In the genomic region with DNA sequence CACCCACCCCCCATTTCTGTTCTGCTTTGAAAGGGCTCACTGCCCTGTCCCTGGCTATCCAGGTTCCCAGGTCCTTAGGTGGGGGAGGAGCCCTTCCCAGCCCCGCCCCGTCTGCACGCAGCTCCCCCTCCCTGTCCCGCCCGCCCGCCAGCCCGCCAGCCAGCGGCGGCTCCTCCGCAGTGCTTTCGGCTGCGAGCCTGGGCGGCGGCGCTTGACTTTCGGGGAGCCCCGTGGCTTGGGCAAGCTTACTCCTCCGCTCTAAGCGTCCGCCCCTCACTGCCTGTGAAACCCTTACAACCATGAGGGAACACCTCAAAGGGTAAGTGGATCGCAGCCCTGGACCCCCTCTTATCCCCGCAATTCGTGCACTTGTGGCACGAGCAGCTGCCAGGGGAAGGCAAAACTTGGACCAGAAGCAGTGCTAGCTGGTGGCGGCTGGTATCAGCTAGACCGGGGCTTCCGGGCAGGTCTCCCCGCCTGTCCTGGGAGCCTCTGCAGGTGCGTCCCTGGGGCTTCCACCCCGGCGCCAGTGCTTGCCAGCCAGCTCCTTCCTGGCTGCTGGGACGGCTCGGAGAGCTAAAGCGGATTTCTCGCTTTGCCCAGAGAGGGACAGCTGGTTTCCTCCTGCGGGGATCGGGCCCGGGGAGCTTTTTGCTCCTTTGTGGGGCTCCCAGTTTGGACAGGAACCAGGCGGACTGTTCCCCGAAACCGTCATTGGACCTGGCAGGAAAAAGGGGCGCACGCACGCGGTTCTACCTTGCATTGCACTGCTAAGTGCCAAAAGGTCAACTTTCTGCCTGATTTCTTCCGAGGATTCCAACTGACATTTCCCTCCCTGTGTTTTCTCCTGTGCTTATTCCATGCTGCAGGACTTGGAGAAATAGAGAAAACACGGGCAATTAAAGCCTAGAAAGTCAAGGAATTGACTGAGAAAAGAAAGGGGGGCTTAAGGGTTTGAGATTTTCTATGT, we compare ENCODE assay signal across 8 mouse cellular contexts.
DNase-seq lines count a peak whose midpoint lies in the region; ATAC-seq lines count a peak whose summit lies in the region.

No protein-coding gene starts in this region.

- peak overlapping the region; percentile 44 for H3K9ac ChIP-seq in hindbrain, embryonic 11.5 days (ENCODE audit: low read depth, low read length)

- no peak overlapping the region for H3K27ac ChIP-seq in hindbrain, embryonic 11.5 days (ENCODE audit: low read depth, low read length)

- H3K36me3 ChIP-seq in hindbrain, embryonic 11.5 days (ENCODE audit: control insufficient read depth, insufficient read depth, low read length), result no peaks in the 10 kb centered on the region

- H3K27me3 ChIP-seq in hindbrain, embryonic 11.5 days (ENCODE audit: control insufficient read depth, insufficient read depth, low read length), result no peaks in the 10 kb centered on the region

- peak overlapping the region; percentile 58 for H3K4me2 ChIP-seq in hindbrain, embryonic 11.5 days (replicated peaks; ENCODE audit: low read depth, low read length)

- ATAC-seq in hindbrain, embryonic 11.5 days (ENCODE audit: low FRiP score), result peak; percentile 92

- 15% methylated on average over 27 of the region's 47 CpGs for WGBS in hindbrain, embryonic 11.5 days

- peak overlapping the region; percentile 43 for H3K4me3 ChIP-seq in hindbrain, embryonic 11.5 days (ENCODE audit: low read depth, low read length)

- DNase-seq in R1 (ENCODE audit: low read depth, low spot score), result peak; percentile 71
- DNase-seq in cerebellum, adult 9-11 months, result peak; percentile 41
- peak; percentile 7 to 42 for DNase-seq in frontal cortex, adult 2 months (ENCODE audit: extremely low spot score in 1 of 2, low spot score in 1 of 2)
- peak; percentile 59 for DNase-seq in hindbrain, embryonic 11.5 days (ENCODE audit: low spot score)
- peak; percentile 29 to 57 for DNase-seq in layer of hippocampus, postnatal 10 days (ENCODE audit: low spot score in 2 of 2)
- DNase-seq in lung, postnatal 14 days, result peak; percentile 57
- DNase-seq in retina, postnatal 1 day, result peak; percentile 59
- DNase-seq in urinary bladder, adult 2 months (ENCODE audit: low spot score), result peak; percentile 34

- no peaks in the 10 kb centered on the region for H3K9me3 ChIP-seq in hindbrain, embryonic 11.5 days (ENCODE audit: control insufficient read depth, low read length)

- H3K4me1 ChIP-seq in hindbrain, embryonic 11.5 days (replicated peaks; ENCODE audit: control insufficient read depth, insufficient read depth, low read length), result no peaks in the 10 kb centered on the region
